Mouse (Mus musculus) right cerebral cortex, postnatal 10 days (tissue): ENCODE results near the gene Trim2.

Source experiments
- DNase-seq, 2 experiments: peaks; one replicate each; pipeline ENCODE4 v3.0.0; 2021; ENCODE audit warnings: low spot score in 2 of 2

The Trim2 gene

GRCm38 (mm10) chr3:84220748-84221147 lies 85.9 kb downstream of the Trim2 start:
- peak; percentile 89 to 93 for DNase-seq

GRCm38 (mm10) chr3:84220326-84220725 lies 86.4 kb downstream of the Trim2 start:
- DNase-seq, result no peak

GRCm38 (mm10) chr3:84219720-84220273 lies 86.9 kb downstream of the Trim2 start:
- peak; percentile 74 to 75 for DNase-seq

GRCm38 (mm10) chr3:84219166-84219710 lies 87.4 kb downstream of the Trim2 start:
- no peak for DNase-seq

GRCm38 (mm10) chr3:84218498-84218897 lies 88.2 kb downstream of the Trim2 start:
- DNase-seq, result no peak

GRCm38 (mm10) chr3:84217961-84218351 lies 88.7 kb downstream of the Trim2 start:
- DNase-seq, result no peak

GRCm38 (mm10) chr3:84217118-84217960 lies 89.3 kb downstream of the Trim2 start:
- peak; percentile 56 to 66 for DNase-seq

GRCm38 (mm10) chr3:84215743-84216360 lies 90.8 kb downstream of the Trim2 start:
- peak in 1 of 2 experiments; percentile 36 for DNase-seq

GRCm38 (mm10) chr3:84215253-84215652 lies 91.4 kb downstream of the Trim2 start:
- peak; percentile 63 to 70 for DNase-seq

- peak; percentile 60 to 62 for DNase-seq
Measured at GRCm38 (mm10) chr3:84214501-84214900, 92.2 kb downstream of the Trim2 start.

- no peak for DNase-seq
Measured at GRCm38 (mm10) chr3:84211340-84211875, 95.3 kb downstream of the Trim2 start.

GRCm38 (mm10) chr3:84208917-84209513 lies 97.7 kb downstream of the Trim2 start:
- DNase-seq, result no peak

GRCm38 (mm10) chr3:84208475-84208874 lies 98.2 kb downstream of the Trim2 start:
- DNase-seq, result no peak

- DNase-seq, result no peak
Measured at GRCm38 (mm10) chr3:84207366-84207765, 99.3 kb downstream of the Trim2 start.

- no peak for DNase-seq
Measured at GRCm38 (mm10) chr3:84206106-84206505, 100.6 kb downstream of the Trim2 start.

- DNase-seq, result peak in 1 of 2 experiments; percentile 65
Measured at GRCm38 (mm10) chr3:84205650-84206049, 101.0 kb downstream of the Trim2 start.

GRCm38 (mm10) chr3:84204640-84205039 lies 102.0 kb downstream of the Trim2 start:
- no peak for DNase-seq

GRCm38 (mm10) chr3:84200559-84201420 lies 105.9 kb downstream of the Trim2 start:
- DNase-seq, result peak in 1 of 2 experiments; percentile 49

GRCm38 (mm10) chr3:84199516-84199915 lies 107.2 kb downstream of the Trim2 start:
- no peak for DNase-seq

GRCm38 (mm10) chr3:84198229-84198628 lies 108.4 kb downstream of the Trim2 start:
- no peak for DNase-seq

GRCm38 (mm10) chr3:84193881-84194280 lies 112.8 kb downstream of the Trim2 start:
- DNase-seq, result no peak
